Mouse (Mus musculus) lung, postnatal 14 days (tissue): ENCODE results near the gene Mepce.
"Not testable (repeated sequence)": the region's sequence is repeated elsewhere in the genome, so short reads cannot be mapped to it uniquely, and the experiment has no call there.

ENCODE experiments used
- DNase-seq: peaks from one replicate; pipeline ENCODE4 v3.0.0; 2021

Mepce gene

GRCm38 (mm10) chr5:137756882-137757661 is 30.4 kb downstream of the Mepce start:
- peak; percentile 91 for DNase-seq

GRCm38 (mm10) chr5:137756106-137756505 is 31.3 kb downstream of the Mepce start:
- DNase-seq = no peak

GRCm38 (mm10) chr5:137755425-137755824 is 32.0 kb downstream of the Mepce start:
- no peak for DNase-seq

DNA sequence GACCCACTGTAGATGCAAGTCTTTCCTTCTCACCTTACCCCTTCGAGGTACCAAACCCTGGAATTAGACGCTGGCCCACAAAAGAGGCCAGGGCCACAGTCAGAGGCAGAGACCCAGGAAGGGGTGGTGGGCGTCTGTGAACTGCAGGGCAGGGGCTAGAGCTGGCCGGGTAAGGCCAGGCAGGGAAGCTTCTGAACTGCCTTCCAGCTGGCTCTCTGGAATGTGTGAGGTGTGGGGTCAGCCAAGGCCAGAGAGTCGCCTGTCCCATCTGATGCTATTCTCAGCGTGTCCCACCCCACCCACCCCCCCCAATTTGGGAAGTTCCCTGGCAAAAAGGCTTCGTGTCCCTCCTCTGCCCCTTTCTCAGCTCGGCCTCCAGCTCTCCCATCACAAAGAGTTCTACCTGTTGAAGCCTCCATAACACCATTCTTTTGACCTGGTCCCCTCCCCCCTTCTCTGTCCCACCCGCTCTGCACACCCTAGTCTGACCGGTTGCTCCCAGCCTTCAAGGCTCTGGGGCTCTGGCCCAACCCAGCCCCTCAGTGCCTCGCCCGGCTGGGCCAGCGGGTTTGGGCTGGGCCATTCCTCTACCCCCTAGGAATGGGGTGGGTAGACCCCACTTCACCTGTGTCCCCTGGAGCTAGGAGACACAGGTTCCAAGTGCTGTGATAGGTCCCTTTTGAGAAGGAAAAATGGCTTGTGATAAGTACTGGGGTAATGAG is 34.2 kb downstream of the Mepce start:
- peak; percentile 29 for DNase-seq

DNA sequence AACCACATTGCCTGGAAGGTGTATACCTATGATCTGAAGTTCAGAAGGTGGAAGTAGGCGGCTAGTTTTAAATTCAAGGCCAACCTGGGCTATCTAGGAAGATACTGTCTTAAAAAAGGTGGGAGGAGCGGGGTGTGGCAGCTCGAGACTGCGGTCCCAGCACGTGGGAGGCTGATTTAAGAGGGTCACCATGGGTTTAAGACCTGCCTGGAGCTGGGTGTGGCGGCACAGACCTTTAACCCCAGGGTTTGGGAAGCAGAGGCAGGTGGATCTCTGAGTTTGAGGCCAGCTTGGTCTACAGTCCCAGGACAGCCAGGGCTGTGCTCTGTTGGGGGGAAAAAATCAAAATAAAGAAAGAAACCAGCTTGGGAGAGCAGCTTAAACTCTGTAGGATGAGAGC is 35.5 kb downstream of the Mepce start:
- DNase-seq = no peak

GRCm38 (mm10) chr5:137751221-137751887 is 36.1 kb downstream of the Mepce start:
- no peak for DNase-seq

DNA sequence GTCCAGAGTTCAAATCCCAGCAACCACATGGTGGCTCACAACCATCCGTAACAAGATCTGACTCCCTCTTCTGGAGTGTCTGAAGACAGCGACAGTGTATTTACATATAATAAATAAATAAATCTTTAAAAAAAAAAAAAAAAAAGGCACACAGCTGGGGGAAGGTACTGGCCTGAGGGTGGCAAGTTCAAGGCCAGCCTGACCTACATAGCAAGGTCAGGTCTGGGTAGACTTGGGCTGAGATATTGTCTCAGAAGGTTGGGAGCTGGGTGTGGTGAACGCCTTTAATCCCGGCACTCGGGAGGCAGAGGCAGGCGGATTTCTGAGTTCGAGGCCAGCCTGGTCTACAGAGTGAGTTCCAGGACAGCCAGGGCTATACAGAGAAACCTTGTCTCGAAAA is 37.2 kb downstream of the Mepce start:
- DNase-seq = not testable (repeated sequence)

DNA sequence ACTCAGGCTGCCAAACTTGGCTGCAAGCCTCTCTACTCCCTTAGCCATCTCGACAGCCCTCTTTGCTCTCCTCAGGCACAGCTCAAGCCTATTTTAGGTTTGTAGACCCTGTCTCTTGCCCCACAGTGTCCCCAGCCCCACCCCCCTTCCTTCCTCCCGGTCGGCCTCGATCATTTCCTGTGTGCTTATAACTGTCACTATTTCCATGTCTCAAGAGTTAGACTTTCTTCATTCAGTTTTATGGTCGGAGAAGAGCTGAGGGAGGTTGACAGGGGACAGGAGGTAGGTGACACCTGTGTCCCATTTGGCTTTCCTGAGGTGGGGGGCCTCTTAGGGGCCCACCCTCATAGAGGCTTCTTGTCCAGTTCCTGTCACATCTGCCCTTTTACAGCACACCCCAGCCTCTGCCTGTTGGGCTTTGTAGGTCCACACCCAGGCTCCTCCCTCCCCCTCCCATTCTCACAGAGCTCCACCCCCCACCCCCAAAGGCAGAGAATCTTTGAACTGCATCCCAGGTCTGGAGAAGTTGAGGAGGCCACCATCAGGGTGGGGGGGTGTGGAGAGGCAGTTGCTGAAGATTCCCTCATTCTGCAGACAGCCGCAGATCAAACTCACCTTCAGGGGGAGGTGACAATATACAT is 38.1 kb downstream of the Mepce start:
- DNase-seq = peak; percentile 29

DNA sequence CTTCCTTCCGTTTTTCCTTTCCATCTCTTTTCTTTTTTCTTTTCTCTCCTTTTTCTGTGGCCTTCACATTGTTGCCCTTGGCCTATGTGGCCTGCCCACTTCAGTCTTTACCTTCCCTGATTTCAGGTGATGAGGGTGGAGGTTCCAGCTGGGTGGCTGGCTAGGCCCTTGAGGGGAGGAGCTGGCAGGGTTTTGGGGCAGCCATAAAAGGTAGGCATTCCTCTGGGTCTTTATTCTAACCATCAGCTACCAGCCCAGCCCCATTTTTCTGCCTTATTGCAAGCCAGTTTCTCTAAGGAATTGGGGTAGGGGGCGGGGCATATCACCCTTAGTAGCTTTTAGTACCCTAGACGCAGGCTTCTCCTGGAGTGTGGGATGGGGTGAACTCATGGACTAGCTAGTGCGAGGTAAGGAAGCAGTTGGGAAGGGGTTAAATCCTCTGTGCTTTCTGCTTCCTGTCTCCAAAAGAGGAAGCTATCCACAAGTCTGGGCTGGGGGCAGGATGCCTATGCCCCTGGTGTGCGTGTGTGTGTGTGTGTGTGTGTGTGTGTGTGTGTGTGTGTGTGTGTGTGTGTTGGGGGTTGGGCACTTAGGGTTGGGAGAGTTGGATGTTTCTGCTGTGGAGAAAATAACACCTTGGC is 39.2 kb downstream of the Mepce start:
- peak; percentile 26 for DNase-seq

DNA sequence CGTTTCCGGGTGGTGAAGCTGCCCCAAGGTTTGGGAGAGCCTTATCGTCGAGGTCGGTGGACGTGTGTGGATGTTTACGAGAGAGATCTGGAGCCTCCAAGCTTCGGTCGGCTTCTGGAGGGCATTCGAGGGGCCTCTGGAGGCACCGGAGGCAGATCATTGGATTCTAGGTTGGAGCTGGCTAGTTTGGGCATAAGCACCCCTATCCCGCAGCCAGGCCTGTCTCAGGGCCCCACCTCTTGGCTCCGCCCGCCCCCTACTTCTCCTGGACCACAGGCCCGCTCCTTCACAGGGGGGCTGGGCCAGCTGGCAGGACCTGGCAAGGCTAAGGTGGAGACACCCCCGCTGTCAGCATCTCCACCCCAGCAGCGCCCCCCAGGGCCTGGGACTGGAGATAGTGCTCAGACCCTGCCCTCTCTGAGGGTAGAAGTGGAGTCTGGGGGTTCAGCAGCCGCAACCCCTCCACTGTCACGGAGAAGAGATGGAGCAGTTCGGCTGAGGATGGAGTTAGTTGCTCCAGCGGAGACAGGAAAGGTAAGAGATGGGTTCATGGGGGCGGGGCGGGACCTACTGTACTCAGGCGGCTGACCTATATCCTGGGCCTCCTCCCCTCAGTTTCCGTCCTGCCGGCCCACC is 40.0 kb downstream of the Mepce start:
- DNase-seq = peak; percentile 55

- peak; percentile 20 for DNase-seq
Measured at GRCm38 (mm10) chr5:137746851-137747325, 40.6 kb downstream of the Mepce start.

- DNase-seq = peak; percentile 72
Measured at GRCm38 (mm10) chr5:137746282-137746850, 41.1 kb downstream of the Mepce start.

GRCm38 (mm10) chr5:137745214-137746171 is 42.0 kb downstream of the Mepce start, which contains the start of gene Tsc22d4:
Tsc22d4 (plus strand) TSS chr5:137745730.
- DNase-seq = peak; percentile 94

DNA sequence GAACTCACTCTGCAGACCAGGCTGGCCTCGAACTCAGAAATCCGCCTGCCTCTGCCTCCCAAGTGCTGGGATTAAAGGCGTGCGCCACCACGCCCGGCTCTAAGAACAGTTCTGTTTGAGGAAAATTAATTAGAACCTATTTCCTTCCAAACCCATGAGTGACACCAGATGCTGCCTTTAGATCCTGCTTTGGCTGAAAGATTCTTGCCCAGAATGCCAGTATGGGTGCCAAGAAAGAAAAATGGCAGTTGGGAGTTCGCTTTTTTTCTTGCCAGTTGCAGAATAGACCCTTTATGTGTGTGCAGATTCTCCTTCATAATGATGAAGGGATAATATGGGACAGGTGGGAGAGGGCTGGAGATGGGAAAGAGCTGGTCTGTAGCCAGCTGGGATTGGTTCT is 43.3 kb downstream of the Mepce start:
- DNase-seq = no peak

- DNase-seq = no peak
Measured at GRCm38 (mm10) chr5:137742836-137743235, 44.6 kb downstream of the Mepce start.

DNA sequence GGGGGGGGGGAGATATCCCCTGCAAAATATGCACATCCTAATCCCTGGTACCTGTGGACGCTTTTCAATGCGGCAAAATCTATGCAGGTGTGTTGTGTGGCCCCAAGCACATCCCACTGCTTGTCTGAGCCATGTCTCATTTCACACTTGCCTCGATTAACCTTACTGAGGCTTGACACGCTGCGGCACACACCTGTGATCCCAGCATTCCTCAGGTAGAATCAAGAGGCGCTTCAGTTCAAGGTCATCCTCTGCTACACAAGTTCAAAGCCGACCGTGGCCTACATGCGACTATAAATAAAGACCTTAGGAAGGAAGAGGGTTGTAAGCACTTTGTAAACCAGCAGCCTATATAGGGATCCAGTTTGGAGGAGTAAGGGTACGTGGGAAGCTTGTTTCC is 45.4 kb downstream of the Mepce start:
- DNase-seq = no peak

GRCm38 (mm10) chr5:137741023-137741931 is 46.2 kb downstream of the Mepce start, which contains the start of gene Nyap1:
Nyap1 (minus strand) TSS chr5:137741607.
- DNase-seq = peak; percentile 81

DNA sequence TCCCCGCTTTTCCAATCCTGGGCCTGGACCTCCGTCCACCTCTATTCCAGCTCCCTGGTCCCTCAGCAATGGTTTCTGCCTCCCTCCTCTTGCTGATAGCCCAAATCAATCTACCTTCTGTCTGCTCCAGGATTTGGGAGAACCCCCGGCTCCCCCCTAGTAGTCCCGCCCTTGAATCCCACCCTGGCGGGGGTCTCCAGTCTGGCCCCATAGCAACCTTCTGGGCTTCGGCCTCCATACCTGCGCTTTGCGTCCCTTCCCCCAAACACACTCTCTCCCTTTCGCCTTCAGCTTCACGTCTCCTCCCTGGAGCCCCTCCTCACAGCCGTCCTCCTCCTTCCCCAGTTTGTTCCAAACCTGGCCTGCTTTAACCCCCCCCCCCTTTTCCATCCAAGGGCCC is 46.9 kb downstream of the Mepce start:
- DNase-seq = no peak

- DNase-seq = no peak
Measured at GRCm38 (mm10) chr5:137739471-137739870, 48.0 kb downstream of the Mepce start.
